Mouse (Mus musculus) retina, postnatal 1 day (tissue): Measurements from ENCODE around the gene Edem2.
A peak's percentile ranks its signal among the peaks of the same experiment; 100 is the strongest.

Experiments
- DNase-seq: peaks from one replicate; pipeline ENCODE4 v3.0.0-alpha.2; 2012

Gene Edem2

DNA sequence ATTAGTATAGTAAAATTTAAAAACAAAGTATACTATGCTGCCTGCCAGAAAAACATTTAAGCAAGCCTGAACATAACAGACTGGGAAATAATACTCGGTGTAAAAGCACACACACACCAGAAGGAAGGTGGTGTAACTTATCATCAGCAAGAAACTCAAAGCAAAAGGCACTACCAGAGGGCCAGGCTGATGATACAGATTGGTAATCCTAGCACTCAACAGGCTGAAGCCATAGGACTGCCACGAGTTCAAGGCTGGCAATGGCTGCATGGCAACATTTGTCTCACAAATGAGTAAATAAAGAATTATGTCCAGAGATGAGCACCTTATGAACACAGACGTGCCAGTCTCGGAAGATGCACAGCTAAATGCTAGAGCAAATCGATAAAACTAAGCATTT lies 45.5 kb downstream of the Edem2 start:
- DNase-seq = no peak

DNA sequence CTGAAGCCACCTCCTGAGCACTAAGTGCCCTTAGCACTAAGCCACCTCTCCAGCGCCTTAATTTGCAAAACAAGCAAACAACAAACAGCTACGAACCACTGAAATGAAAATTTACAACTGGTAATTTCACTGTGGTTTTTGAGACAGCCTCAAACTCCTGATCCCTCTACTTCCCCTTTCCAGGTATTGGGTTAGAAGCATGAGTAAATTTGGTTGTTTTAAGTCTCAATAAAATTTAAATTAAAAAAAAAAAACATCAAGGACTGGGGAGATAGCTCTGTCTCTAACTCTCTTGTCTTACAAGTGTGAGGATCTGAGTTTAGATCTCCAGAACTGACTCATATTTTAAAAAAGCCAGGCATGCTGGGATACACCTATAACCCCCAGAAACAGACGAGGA lies 46.1 kb downstream of the Edem2 start:
- DNase-seq = no peak

DNA sequence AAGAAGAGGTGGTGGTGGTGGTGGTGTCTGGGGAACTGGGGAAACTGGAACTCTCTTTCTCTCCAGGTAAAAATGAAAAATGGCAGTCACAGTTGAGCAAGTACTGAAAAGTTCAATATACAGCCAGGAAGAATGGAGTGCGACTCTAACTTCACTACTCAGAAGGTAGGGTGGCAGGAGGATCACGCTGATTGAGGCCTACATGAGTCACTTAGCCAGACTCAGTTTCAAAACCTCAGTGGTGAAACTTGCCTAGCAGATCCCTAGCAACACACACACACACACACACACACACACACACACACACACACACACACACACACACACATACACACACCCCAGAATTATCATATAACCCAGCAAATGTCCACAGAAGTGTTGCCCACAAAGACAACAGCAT lies 47.4 kb downstream of the Edem2 start:
- no peak for DNase-seq

DNA sequence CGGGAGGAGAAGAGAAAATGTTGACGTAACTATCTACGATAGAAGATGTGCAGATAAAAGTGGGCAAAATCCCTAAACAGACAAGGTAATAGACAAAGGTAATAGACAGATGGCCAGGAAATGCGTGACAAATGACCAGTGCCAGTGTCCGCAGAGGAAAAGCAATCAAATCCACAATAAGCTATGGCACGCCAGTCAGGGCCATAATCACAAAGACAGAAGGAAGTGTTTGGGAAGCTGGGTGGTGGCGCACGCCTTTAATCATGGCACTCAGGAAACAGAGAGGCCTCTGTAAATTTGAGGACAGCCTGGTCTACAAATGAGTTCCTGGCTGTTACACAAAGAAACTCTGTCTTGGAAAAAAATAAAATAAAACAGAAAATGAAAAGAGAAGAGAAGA lies 48.1 kb downstream of the Edem2 start:
- DNase-seq = no peak

DNA sequence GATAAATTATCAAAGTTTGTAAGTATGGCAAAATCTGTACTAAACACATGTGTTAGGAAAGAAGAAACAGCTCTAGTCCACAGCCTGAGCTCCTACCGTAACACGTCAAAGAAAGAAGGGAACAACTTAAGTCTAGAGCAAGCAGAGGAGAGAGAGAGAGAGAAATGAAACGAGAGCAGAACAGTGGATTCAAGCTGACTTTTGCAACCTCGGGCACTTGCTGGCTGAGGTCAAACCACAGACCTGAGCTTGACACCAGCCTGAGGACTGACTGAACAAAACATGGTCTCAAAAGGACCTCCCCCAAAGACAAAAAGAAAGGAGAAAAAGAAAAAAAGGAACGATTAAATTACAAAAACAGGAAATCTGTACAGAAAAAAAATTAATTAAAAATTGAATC lies 48.7 kb downstream of the Edem2 start:
- DNase-seq = no peak

DNA sequence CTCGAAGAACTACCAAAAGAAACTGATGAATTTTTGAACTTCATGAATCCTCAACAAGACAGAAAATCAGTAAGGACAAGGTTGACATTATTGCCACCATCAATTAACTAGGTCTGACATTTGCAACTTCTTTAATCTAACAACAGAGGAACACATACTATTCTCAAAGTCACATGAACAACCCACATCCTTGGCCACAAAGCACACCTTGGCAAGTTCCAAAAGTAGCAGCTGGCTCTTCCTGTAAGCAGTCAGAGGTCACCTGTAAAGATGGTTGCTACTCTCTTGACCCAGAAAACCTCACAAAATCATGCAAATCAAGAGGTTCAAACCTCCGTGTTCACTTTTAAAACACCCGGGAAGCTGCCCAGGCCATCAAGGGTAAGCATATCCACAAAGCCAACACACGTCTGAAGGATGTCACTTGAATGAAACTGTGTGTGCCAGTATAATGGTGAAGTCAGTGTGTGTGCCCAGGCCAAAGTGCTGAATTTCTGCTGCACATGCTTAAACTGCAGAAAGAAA lies 49.6 kb downstream of the Edem2 start:
- DNase-seq = no peak

DNA sequence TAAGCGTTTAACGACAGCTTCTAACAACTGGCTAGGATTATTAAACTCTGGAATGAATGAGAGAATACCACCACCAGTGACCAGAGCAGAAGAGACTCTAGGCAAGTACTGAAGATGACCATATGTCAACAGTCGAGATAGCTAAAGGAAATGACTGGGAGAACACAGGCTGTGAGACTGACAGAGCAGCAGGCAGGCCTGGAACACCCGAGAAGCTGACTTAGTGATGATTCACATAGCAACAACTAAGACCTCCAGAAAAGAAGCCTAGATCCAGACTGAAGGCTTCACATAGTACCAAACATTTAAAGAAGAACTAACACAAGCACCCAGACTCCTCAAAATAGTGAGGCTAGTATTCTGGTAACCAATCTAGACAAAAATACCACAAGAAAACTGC lies 54.2 kb downstream of the Edem2 start:
- DNase-seq = no peak

DNA sequence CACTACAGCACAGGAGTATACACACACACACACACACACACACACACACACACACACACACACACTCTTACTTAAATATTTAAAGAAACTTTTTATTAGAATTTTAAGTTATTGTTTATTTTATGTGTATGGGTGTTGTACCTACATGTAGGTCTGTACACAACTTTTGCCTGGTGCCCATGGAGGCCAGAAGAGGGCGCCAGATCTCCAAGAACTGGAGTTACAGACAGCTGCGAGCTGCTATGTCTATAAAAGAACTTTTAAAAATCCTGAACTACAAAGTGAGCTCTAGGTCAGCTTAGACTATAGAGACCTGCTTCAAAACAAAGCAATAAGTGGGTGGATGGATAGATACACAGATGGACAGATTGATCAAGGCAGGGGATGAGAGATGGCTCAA lies 55.7 kb downstream of the Edem2 start:
- DNase-seq = peak; percentile 59

DNA sequence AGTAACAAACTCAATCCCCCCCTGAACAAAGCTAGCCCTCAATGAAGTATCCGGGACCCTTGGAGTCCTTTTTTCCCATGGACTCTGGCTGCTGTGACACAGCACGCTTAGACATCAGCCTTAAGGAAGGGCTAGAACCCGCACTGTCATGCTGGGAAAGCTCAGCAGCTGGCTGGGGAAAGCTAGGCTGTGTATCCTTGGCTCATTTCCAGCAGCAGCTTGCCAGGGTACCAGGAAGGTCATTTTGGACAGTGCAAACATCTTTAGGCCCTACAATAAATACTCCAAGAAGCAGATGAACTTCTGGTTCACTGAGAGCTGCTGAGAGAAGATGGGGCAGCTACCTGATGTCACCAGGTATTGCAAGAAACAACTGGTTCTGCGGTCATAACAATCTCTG lies 58.0 kb downstream of the Edem2 start:
- peak; percentile 21 for DNase-seq

DNA sequence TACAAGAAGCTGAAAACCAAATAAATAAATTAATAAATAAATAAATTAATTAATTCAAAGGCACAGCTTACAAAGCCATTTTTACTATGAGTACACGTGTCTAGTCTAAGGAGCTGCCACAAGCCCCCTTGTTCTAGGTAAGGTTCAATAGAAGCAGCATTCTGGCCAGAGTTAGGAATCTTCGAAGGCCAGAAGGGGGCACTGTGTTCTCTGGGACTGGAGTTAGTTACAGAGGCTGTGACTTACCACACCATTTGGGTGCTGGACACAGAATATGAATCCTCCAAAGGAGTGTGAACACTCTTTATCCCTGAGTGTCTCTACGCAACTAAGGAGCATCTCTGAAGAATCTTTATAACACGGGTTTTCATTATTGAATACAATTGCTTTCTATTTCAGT lies 60.8 kb downstream of the Edem2 start:
- DNase-seq = peak; percentile 39

DNA sequence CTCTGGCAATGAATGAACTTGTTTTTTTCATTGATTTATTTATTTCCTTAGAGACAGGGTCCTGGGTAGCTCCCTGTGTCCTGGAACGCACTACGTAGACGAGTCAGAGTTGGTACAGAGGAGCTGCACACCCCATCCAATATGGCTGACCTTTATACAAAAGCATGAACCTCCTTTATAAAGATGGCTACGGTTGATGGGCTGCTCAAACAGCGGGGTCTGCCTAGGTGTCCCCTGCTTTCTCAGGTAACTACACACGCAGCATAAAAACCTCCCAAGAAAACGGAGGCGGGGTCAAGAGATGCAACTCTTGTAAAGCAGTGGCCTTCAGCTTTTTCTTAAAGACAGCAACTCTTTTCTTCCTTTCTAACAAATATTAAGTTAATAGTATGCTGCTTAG lies 61.4 kb downstream of the Edem2 start:
- no peak for DNase-seq

DNA sequence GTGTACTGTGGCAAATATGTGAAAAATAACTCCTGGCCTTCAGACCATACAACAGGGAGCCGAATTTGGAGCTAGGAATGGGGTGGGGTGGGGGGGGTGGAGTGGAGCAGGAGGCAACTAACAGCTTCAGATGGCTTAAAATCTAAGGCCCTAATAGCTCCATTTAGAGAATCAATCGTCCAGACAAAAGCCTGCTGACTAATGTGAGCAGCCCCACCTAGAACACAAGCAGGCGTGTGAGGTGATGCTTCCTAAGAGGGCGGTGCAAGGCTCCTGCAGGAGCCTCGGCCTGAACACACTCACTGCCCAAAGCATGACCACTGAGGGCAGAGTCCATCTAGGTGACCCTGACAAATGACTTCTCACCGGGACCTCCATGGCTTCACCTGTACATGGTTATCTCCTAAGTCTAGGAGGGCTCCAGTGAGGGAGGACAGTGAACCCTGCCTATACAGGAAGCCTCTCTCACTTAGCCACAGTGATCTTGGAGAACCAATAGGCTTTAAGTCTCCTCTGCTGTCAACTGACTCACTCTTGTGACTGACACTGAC lies 65.3 kb downstream of the Edem2 start:
- DNase-seq = no peak

DNA sequence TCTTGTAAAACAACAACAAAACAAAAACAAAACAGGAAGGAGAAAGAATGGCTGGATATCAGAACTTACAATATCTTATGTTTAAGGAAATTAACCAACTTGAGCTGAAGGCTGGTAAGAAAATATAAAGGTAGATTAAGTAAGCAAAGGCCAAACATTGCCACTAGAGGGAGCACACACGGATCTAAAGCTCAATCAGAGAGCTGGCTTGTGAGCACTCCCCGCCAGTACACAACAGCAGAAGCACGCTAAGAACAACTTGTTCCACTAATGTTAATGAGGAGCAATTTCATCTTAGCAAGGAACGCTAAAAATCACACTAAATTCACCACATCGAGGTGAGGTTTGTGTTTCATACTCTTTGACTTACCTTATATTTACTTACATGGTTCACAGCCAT lies 66.2 kb downstream of the Edem2 start:
- peak; percentile 65 for DNase-seq

DNA sequence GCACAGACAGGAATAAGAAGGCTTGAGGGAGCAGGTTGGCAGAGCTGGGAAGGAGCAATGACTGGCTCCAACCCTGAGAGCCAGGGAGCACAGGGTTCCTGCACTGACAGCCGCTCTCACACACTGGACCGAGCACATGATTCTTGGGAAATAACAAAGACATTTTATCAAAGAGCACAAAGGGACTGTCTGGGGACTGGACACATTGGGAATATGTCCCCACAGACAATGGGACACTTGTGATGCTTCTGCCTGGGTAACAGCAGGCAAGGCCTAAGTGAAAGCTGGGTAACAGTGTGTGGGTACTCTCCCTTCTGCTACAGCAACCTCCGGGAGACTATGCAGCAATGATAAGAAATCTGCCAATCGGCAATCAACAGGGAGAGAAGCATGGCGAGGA lies 66.9 kb downstream of the Edem2 start:
- no peak for DNase-seq

DNA sequence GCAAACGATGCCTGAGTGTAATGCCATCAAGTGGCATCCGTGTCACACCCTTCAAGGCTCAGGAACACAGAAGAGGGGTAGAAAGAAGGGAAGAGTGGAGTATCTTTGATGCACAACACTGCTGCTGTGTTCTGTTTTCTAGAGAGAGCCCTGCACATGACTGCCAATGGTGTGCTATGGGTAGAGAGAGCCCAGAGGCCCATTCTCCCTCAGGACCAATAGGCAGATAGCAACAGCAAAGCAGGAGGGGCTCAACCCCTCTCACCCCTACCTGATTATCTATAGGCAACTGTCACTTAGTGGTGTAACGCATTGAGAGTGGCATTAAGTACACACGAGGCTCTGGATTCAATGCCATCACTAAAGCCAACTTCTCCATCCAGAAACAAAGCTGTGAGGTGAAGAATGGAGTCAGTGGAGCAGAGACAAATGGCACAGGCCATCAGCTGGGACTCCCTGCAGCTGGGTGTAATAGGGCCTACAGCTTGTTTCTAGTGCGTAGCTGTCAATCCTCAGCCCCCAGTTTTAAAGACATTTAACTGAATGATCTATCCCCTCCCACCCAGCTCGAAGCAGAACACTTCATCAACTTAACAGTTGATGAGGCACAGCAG lies 73.4 kb downstream of the Edem2 start:
- DNase-seq = peak; percentile 35

DNA sequence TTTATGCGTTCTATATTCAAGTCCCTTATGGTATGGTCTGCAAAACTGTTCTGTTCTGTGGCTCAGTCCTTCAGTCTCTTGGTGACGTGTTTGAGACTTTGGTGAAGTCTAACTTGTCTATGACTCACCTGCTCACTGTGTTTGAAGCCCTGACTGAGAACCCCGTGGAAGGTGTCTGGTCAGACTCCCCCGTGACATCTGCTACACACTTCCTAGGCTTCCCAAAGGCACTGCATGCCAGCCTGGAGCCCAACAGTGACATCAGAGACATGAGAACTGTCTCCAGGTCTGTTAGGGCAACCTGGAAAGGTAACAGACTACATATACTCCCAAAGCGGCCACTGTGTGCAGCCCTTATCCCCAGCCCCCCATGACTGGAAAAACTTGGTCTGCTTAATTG lies 76.7 kb downstream of the Edem2 start:
- DNase-seq = no peak
